Mouse (Mus musculus): ENCODE results near the gene Foxs1. TPM values are rescaled to one million over a fixed set of nuclear protein-coding genes. Genes with fewer than 3 reads are reported as not detected.

The Foxs1 gene
- total RNA-seq, 2 experiments from 2014 or later: 0.37 to 0.84 TPM

GRCm38 (mm10) chr2:152943568-152943967, 10.6 kb upstream of the Foxs1 start:
- TF ChIP-seq CTCF (conservative IDR thresholded peaks at IDR 0.05): peak; percentile 50
- Histone ChIP-seq H3K4me3 (peak overlapping the region; percentile 36), H3K27ac (no peak overlapping the region)

DNA sequence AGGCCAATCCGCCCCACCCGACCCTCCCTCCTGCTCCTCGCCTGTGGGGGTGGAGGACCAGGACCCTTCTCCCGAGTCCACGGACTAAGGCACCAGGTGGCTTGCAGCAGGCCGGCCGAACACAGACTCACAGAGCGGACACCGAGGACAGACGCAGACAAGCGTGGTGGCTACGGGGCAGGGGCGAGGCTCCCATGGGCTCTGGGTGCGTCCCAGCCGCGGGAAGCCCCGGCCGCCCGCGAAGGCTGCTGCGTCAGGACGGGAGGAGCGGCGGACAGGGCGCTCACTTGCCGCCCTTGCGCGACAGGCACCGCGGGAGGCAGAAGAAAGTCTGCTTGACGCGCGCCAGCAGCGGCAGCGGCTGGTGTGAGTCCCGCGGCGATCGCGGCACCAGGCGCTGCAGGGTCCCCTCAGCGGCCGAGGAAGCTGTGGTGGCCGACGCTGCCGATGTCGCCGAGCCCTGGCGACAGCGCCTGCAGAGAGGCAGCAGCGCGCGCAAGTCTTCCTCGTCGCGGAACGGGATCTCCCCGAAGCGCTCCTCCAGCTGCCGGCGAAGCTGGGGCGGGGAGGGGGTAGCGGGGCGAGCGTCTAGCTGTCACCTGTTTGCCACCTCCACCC, 10.0 kb upstream of the Foxs1 start:
- Histone ChIP-seq H3K27ac (no peak overlapping the region), H3K4me3 (peak overlapping the region; percentile 36)
- TF ChIP-seq CTCF (conservative IDR thresholded peaks at IDR 0.05): no peak
- no peak for DNase-seq (ENCODE audit: low spot score in 2 of 2)

More at GRCm38 (mm10) chr2:152943568-152943967, 10.6 kb upstream of the Foxs1 start:
- no peak for DNase-seq (ENCODE audit: low spot score in 2 of 2)

- DNase-seq (ENCODE audit: low spot score in 2 of 2): no peak
- no peak overlapping the region for H3K27ac ChIP-seq
- TF ChIP-seq CTCF (conservative IDR thresholded peaks at IDR 0.05): no peak
- H3K4me3 ChIP-seq: no peak overlapping the region
Observed at GRCm38 (mm10) chr2:152941776-152942175, 8.8 kb upstream of the Foxs1 start.

DNA sequence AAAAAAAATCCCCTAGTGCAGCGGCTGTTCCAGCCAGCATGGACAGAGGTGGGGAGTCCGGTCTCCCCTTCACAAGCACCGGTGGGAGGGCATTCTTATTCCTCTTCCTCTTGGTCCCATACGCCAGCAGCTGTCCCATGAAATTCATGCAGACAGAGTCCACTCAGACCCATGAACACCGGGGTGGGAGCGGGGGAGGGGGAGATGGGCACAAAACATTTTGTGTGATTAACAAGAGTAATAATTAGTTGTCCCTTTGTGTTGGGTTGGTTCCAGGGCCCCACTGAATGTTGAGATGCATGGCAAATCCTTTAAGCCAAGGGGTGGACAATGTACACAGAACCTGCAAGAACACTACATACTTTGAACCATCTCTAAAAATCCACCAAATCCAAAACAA, 8.1 kb upstream of the Foxs1 start:
- H3K27ac ChIP-seq: no peak overlapping the region
- no peak for DNase-seq (ENCODE audit: low spot score in 2 of 2)
- H3K4me3 ChIP-seq: no peak overlapping the region
- TF ChIP-seq CTCF (conservative IDR thresholded peaks at IDR 0.05): no peak

GRCm38 (mm10) chr2:152939846-152940245, 6.8 kb upstream of the Foxs1 start:
- no peak overlapping the region for H3K27ac ChIP-seq
- DNase-seq (ENCODE audit: low spot score in 2 of 2): peak in 1 of 2 experiments; percentile 51
- H3K4me3 ChIP-seq: no peak overlapping the region
- peak; percentile 85 for TF ChIP-seq CTCF (conservative IDR thresholded peaks at IDR 0.05)

DNA sequence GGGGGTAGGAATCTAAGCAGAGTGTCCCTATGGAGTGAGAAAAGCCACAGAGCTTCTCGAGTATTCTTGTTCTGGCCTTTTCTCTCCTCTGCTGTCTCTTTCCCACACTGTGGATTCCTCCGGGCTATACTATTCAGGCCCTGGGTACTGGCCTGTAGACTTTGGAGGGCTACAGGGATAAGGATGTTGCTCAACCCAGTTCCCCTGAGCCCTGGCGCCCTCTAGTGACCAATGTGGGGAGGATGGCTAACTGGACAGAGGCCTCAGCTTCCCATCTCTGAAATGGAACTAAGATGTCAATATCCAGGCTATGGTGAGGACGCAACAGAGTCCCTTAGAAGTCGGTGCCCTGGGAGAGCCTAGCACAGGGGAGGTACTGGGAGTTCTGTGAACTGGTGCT, 606 bp upstream of the Foxs1 start:
- peak; percentile 78 for TF ChIP-seq CTCF (conservative IDR thresholded peaks at IDR 0.05)
- no peak overlapping the region for H3K4me3 ChIP-seq
- no peak overlapping the region for H3K27ac ChIP-seq
- peak in 1 of 2 experiments; percentile 50 for DNase-seq (ENCODE audit: low spot score in 2 of 2)

GRCm38 (mm10) chr2:152931456-152932160, 1.4 kb downstream of the Foxs1 start:
- no peak overlapping the region for H3K4me3 ChIP-seq
- no peak for DNase-seq (ENCODE audit: low spot score in 2 of 2)
- no peak overlapping the region for H3K27ac ChIP-seq
- TF ChIP-seq CTCF (conservative IDR thresholded peaks at IDR 0.05): no peak

GRCm38 (mm10) chr2:152930276-152930675, 2.7 kb downstream of the Foxs1 start:
- DNase-seq (ENCODE audit: low spot score in 2 of 2): no peak
- no peak overlapping the region for H3K27ac ChIP-seq
- TF ChIP-seq CTCF (conservative IDR thresholded peaks at IDR 0.05): no peak
- H3K4me3 ChIP-seq: no peak overlapping the region

DNA sequence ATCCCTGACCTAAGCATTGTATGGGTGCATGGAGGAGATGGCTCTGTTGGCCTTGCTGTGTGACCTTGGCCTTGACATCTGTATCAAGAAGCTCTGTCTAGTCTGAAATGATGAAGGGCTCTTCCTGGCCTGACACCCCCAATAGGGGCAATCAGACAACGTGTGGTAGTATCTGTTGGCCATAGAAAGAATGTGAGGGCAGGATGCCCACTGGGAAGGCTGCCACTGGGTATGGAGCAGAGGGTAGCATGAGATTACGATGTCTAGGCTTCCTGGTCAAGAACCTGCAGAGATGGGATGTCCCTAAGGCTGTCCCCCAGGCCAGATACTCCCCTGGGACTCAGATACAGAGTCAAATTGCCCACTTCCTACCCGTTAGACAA, 4.0 kb downstream of the Foxs1 start:
- H3K27ac ChIP-seq: no peak overlapping the region
- no peak for DNase-seq (ENCODE audit: low spot score in 2 of 2)
- H3K4me3 ChIP-seq: no peak overlapping the region
- no peak for TF ChIP-seq CTCF (conservative IDR thresholded peaks at IDR 0.05)

DNA sequence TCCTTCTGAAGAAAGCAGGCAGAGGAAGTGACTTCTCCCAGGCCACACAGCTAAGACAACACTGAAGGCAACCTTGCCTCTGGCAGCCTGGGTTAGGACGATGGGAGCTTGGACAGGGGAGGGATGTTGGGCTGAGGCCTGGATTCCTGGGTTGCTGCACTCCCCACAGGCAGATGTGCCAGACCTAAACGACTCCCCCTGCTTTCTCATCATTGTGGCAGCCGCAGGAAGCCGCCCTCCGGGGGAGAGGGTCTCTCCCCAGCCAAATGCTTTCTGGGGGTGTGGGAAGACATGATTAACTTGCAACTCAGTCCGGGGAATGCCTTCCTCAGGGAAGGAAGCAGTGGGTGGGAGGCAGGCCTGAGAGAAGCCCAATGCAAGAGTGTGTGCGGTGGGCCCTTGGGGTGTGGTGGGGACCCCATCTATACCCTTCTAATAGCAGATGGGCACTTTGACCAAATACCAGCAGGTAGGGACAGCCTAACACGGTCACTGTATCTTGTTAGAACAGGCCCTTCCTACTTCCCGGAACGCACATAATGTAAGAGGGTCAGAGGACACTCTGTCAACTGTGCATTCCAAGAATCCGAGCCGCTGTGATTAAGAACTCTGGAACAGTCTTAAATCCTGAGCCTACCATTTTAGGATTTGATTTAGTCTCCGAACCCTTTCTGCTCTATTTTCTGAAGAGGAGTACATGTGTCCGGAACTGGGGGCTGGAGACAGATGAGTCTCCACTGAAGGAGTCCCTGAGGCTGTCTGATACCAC, 4.6 kb downstream of the Foxs1 start:
- no peak overlapping the region for H3K4me3 ChIP-seq
- H3K27ac ChIP-seq: no peak overlapping the region
- DNase-seq (ENCODE audit: low spot score in 2 of 2): no peak
- TF ChIP-seq CTCF (conservative IDR thresholded peaks at IDR 0.05): no peak

DNA sequence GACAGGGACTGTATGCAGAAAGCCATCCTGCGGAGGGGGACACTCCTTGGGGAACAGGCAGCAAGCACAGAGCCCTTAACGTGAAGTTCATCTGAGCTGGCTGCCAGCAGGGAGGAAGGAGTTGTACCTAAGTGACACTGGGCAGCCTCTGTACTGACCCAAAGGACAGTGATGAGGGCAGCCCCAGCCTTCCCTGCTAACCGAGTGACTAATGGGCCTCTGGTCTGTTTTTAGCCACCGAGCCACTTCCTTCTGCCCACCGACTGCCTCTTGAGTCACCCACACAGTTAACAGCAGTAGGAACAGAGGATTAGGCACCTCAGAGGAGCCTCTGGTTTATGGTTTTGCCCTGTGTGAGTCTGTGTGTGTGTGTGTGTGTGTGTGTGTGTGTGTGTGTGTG, 5.6 kb downstream of the Foxs1 start:
- TF ChIP-seq CTCF (conservative IDR thresholded peaks at IDR 0.05): no peak
- no peak for DNase-seq (ENCODE audit: low spot score in 2 of 2)
- Histone ChIP-seq H3K27ac (no peak overlapping the region), H3K4me3 (no peak overlapping the region)

DNA sequence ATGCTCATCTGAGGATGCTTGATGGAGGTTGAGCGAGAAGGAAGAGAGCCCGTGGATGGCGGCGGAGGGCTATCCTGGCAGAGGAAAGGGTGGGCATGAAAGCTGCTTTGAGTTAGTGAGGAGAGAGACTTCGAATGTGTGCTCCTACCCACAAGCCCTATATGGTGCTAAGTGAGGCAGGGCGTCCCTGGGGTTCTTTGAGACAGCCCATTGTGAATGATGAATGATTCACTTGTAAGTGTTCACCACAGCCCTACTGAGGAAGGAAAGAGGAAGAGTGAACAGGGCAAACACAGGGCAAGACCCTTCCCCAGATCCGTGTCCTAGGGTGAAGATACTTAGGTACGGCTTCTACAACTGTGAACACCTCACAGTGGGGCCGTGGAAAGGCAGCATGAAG, 6.1 kb downstream of the Foxs1 start:
- no peak overlapping the region for H3K4me3 ChIP-seq
- H3K27ac ChIP-seq: no peak overlapping the region
- no peak for TF ChIP-seq CTCF (conservative IDR thresholded peaks at IDR 0.05)
- DNase-seq (ENCODE audit: low spot score in 2 of 2): no peak

DNA sequence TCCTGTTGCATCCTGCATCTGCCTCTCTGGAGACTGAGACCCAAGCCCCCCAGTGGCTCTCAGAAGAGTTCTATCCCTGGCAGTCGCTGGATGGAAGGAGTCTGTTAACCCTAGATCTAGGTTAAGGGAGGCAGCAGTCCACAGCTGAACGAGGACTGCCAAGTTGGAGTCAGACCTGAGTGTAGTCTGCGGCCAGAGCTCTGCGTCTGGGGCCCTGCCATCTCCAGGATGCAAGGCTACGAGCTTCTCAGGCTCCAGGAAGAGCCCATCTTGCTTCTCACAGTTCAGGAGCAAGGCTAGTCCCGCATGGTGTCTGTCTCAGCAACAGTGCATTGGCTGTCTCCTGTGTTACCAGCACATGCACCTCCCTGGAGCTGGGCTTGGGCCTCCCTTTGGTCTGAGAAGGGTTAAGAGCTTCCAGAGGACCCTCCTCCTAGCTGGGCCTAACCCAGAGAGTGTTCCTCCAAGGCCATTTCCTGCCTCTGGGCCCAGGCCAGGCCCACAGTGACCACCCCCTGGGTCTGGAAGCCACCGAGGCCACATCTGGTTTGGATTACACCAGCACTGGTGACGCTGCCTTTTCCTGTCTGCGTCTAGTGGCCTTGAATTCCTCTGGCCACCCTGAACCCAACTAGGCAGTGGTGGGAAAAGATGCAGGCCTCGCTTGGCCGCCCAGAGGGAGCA, 7.7 kb downstream of the Foxs1 start:
- DNase-seq (ENCODE audit: low spot score in 2 of 2): no peak
- no peak overlapping the region for H3K4me3 ChIP-seq
- TF ChIP-seq CTCF (conservative IDR thresholded peaks at IDR 0.05): no peak
- no peak overlapping the region for H3K27ac ChIP-seq

All from layer of hippocampus, adult 2 months (tissue).